Mouse (Mus musculus): ENCODE measurements around the gene Palm3. TPM values are rescaled to one million over a fixed set of nuclear protein-coding genes. Genes with fewer than 3 reads are reported as not detected.

The Palm3 gene
- total and polyA plus RNA-seq, 3 experiments = 0.13 to 0.77 (median 0.16) TPM

- TF ChIP-seq NRF1 (IDR thresholded peaks at IDR 0.05; ENCODE audit: low read depth, low read length) (no peak), RAD21 (IDR thresholded peaks at IDR 0.05; ENCODE audit: low read depth, low read length) (peak; percentile 43), MEF2A (IDR thresholded peaks at IDR 0.05; ENCODE audit: borderline replicate concordance, low read depth, low read length) (no peak), ZKSCAN1 (IDR thresholded peaks at IDR 0.05; ENCODE audit: borderline replicate concordance, low read depth, low read length) (no peak), USF1 (IDR thresholded peaks at IDR 0.05; ENCODE audit: low read depth, low read length) (no peak), GABPA (IDR thresholded peaks at IDR 0.05; ENCODE audit: insufficient replicate concordance, low read depth, low read length) (no peak), ETS1 (conservative IDR thresholded peaks at IDR 0.05; ENCODE audit: low read depth, low read length) (no peak), RCOR1 (conservative IDR thresholded peaks at IDR 0.05; ENCODE audit: low read depth, low read length) (no peak), POLR2AphosphoS2 (IDR thresholded peaks at IDR 0.05; ENCODE audit: low read depth, low read length) (no peak)
These were observed 2.9 kb downstream of the Palm3 start (continued) for GRCm38 (mm10) chr8:84024171-84024570.

- TF ChIP-seq KAT2A (IDR thresholded peaks at IDR 0.05; ENCODE audit: insufficient replicate concordance, low read length) (no peak), ZKSCAN1 (IDR thresholded peaks at IDR 0.05; ENCODE audit: borderline replicate concordance, low read depth, low read length) (no peak), ELF1 (IDR thresholded peaks at IDR 0.05; ENCODE audit: low read depth, low read length) (no peak), JUN (IDR thresholded peaks at IDR 0.05; ENCODE audit: insufficient read depth, low read depth, low read length) (no peak), E2F4 (IDR thresholded peaks at IDR 0.05; ENCODE audit: insufficient replicate concordance, low read depth, low read length) (no peak), MAZ (IDR thresholded peaks at IDR 0.05; ENCODE audit: low read depth, low read length) (no peak), USF2 (conservative IDR thresholded peaks at IDR 0.05; ENCODE audit: low read depth, low read length) (no peak), MAX (IDR thresholded peaks at IDR 0.05; ENCODE audit: low read length) (no peak), ETS1 (conservative IDR thresholded peaks at IDR 0.05; ENCODE audit: low read depth, low read length) (no peak), MEF2A (IDR thresholded peaks at IDR 0.05; ENCODE audit: borderline replicate concordance, low read depth, low read length) (no peak), MYC (IDR thresholded peaks at IDR 0.05; ENCODE audit: low read depth, low read length) (no peak), UBTF (IDR thresholded peaks at IDR 0.05; ENCODE audit: low read depth, low read length) (no peak), JUND (conservative IDR thresholded peaks at IDR 0.05; ENCODE audit: low read depth, low read length) (no peak), PAX5 (IDR thresholded peaks at IDR 0.05; ENCODE audit: low read length) (no peak), MXI1 (IDR thresholded peaks at IDR 0.05; ENCODE audit: low read depth, low read length) (no peak), HCFC1 (IDR thresholded peaks at IDR 0.05; ENCODE audit: low read depth, low read length) (no peak)
- no peak for DNase-seq (ENCODE audit: extremely low read depth)
- H3K9ac ChIP-seq (ENCODE audit: insufficient read depth, low read depth) = no peak overlapping the region
- no peak overlapping the region for H3K27ac ChIP-seq (ENCODE audit: insufficient read depth, low read depth)
- H3K4me3 ChIP-seq (replicated peaks in 1 of 3; ENCODE audit: low read depth in 2 of 3, low read length in 2 of 3, poor library complexity in 1 of 3) = no peak overlapping the region
- peaks cover 2 to 4% of the 10 kb centered on the region in 2 experiments; a peak in 3 of 4 replicates for H3K4me1 ChIP-seq (ENCODE audit: control insufficient read depth in 1 of 2, insufficient read depth in 2 of 2)
- in situ Hi-C loops (cut with MboI; ENCODE audit: low pct_ligation_motif_present, low pct_unique_long_range_greater_than_20kb, low sequenced_read_pairs) (loop anchor here (25.0 kb wide), 1 partner anchor 311 kb away; no protein-coding TSS in a partner anchor), dilution Hi-C loops (cut with MboI; ENCODE audit: extremely low pct_ligation_motif_present, extremely low pct_unique_long_range_greater_than_20kb, low sequenced_read_pairs) (no loop called here)
- peaks cover 13% of the 10 kb centered on the region for H3K27me3 ChIP-seq (replicated peaks)
- no peak overlapping the region for H3K4me2 ChIP-seq (ENCODE audit: insufficient read depth, low read depth, poor library complexity, severe bottlenecking)
- H3K9me3 ChIP-seq (replicated peaks; ENCODE audit: low read length) = no peaks in the 10 kb centered on the region
- no peaks in the 10 kb centered on the region for H3K79me2 ChIP-seq (replicated peaks; ENCODE audit: control insufficient read depth, extremely low read depth, insufficient read depth, poor library complexity, severe bottlenecking)
- peaks cover 0 to 10% of the 10 kb centered on the region in 2 experiments for H3K36me3 ChIP-seq (replicated peaks in 1 of 2; ENCODE audit: control insufficient read depth in 1 of 2, insufficient read depth in 1 of 2, low read length in 1 of 2)
These were observed 4.6 kb downstream of the Palm3 start for GRCm38 (mm10) chr8:84025863-84026262.
